Mouse (Mus musculus) cerebellum, adult 8-10 months (tissue): ENCODE measurements at regions not wholly inside any gene's neighbourhood (a gene's known extent, or its start where the extent isn't known, plus 50 kb on each side); places are given as distances from the start of the nearest gene placed in this dataset.

Experiments used
- DNase-seq: peaks from one replicate; pipeline ENCODE4 v3.0.0; 2022

GRCm38 (mm10) chr11:113096209-113096608 is 314.2 kb downstream of the Sox9 start:
- no peak for DNase-seq

GRCm38 (mm10) chr11:113098360-113098759 is 316.3 kb downstream of the Sox9 start:
- no peak for DNase-seq

- no peak for DNase-seq
Observed at GRCm38 (mm10) chr11:113100800-113101199, 318.8 kb downstream of the Sox9 start.

- DNase-seq: no peak
Observed at GRCm38 (mm10) chr11:113101534-113101933, 319.5 kb downstream of the Sox9 start.

- DNase-seq: no peak
Observed at GRCm38 (mm10) chr11:113103161-113103845, 321.3 kb downstream of the Sox9 start.

- DNase-seq: no peak
Observed at GRCm38 (mm10) chr11:113105371-113105770, 323.3 kb downstream of the Sox9 start.

- no peak for DNase-seq
Observed at GRCm38 (mm10) chr11:113107205-113107844, 325.3 kb downstream of the Sox9 start.

GRCm38 (mm10) chr11:113107966-113108699 is 326.1 kb downstream of the Sox9 start:
- DNase-seq: no peak

- no peak for DNase-seq
Observed at GRCm38 (mm10) chr11:113109096-113109495, 327.1 kb downstream of the Sox9 start.

- DNase-seq: no peak
Observed at GRCm38 (mm10) chr11:113113220-113113817, 331.3 kb downstream of the Sox9 start.

GRCm38 (mm10) chr11:113117179-113117898 is 335.3 kb downstream of the Sox9 start:
- DNase-seq: no peak

- no peak for DNase-seq
Observed at GRCm38 (mm10) chr11:113120570-113120969, 338.5 kb downstream of the Sox9 start.

GRCm38 (mm10) chr11:113121307-113121706 is 339.3 kb downstream of the Sox9 start:
- no peak for DNase-seq

- no peak for DNase-seq
Observed at GRCm38 (mm10) chr11:113122137-113122536, 340.1 kb downstream of the Sox9 start.

GRCm38 (mm10) chr11:113122964-113123363 is 340.9 kb downstream of the Sox9 start:
- DNase-seq: no peak

GRCm38 (mm10) chr11:113125832-113126231 is 343.8 kb downstream of the Sox9 start:
- no peak for DNase-seq

- no peak for DNase-seq
Observed at GRCm38 (mm10) chr11:113129192-113129591, 347.2 kb downstream of the Sox9 start.

- DNase-seq: no peak
Observed at GRCm38 (mm10) chr11:113129975-113130374, 348.0 kb downstream of the Sox9 start.

GRCm38 (mm10) chr11:113132078-113133064 is 350.3 kb downstream of the Sox9 start:
- peak; percentile 32 for DNase-seq

- no peak for DNase-seq
Observed at GRCm38 (mm10) chr11:113133407-113133806, 351.4 kb downstream of the Sox9 start.

- no peak for DNase-seq
Observed at GRCm38 (mm10) chr11:113135261-113135660, 353.2 kb downstream of the Sox9 start.

GRCm38 (mm10) chr11:113138462-113138861 is 356.4 kb downstream of the Sox9 start:
- no peak for DNase-seq
